Mouse (Mus musculus): ENCODE results near the gene Vmn1r189.
"Not testable (repeated sequence)": the region's sequence is repeated elsewhere in the genome, so short reads cannot be mapped to it uniquely, and the experiment has no call there.

Vmn1r189 gene

DNA sequence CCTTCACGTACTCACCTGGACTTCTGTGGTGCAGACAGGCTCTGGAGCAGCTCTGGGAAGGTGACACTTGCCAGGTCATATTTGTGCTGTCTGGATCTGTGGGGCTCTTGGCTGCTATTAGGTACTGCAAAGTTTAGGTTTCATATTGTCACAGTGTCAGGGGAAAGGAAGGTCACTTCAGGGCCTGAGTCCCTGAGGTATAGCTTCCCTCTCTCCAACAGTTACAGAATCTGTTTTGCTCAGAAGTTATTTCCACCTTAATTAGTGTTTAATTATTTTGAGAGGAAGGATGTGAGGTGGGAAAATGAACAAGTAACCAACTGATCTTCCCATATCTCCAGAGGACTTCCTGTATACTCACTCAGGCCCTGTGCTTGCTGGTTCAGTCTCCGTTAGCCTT, at the start of gene Vmn1r189:
TSS of gene Vmn1r189 (minus strand) at position 101 of the 400 bp plus-strand sequence.
- DNase-seq (ENCODE audit: low spot score in 2 of 2), result not testable (repeated sequence)

DNA sequence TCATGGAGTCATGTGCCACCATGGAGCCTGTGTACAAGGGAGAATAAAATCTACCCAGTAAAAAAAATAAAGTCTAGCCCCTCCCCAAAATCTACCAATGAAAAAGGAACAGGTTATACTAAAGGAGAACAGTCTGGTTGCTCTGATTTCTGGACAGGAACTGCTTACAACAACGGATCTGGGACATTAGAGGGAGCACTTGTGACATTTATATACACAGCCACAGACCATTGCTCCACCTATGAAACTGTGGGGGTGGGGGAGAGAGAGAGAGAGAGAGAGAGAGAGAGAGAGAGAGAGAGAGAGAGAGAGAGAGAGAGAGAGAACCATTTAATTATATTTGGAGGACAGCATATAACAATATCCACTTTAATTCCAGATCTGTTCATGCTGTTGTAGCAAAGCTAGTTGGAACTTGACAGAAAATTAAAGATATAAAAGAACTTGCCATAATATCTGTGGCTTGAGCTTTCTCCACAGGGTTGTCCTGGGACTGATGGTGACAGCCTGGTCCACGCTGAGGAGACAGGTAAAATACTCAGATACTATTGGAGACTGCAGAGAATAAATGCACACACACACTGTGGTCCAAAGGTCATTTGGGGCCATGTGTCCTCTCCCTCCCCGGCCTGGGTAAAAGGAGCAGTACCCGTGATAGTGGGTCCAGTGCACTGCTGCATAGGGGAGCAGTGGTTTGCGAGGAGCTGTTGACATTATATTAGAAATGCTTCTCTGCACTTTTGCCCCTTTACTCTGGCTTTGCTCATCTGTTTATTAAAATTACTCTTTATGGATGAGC, 31.1 kb upstream of the Vmn1r189 start:
- DNase-seq (ENCODE audit: low spot score in 2 of 2), result not testable (repeated sequence)

DNA sequence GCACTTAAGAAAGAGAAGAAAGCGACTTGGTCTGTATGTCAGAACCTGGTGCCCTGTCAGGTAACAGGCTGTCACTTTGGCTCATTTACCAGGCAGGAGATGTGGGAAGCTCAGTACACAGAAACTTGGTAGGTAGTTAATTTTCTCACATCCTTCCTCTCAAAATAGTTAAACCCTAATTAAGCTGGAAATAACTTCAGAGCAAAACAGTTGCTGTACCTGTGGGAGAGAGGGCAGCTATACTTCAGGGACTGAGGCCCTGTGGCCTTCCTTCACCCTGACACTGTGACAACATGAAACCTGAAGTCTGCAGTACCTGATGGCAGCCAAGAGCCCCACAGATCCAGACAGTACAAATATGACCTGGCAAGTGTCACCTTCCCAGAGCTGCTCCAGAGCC, 21.5 kb downstream of the Vmn1r189 start, which contains the start of gene Vmn1r188:
TSS of gene Vmn1r188 (plus strand) at position 301 of the 400 bp plus-strand sequence.
- not testable (repeated sequence) for DNase-seq (ENCODE audit: low spot score in 2 of 2)

DNA sequence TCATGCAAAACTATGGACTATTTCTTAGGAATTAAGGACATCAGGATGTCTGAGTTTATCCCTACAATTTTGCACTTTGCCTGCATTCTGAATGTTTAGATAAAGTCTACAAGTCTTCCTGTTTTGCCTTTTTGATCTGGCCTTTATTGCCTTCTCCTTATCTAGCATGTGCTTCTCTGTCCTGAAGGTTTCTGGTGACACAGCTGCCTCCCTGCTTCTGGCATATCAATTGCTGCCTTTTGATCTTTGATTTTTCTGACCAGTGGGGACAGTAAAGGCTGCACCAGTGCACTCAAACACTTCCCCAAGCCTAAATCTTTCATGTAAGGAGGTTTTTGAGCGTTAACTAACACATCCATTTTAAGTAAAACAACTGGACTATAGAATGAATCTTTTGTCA, 42.2 kb downstream of the Vmn1r189 start:
- DNase-seq (ENCODE audit: low spot score in 2 of 2), result no peak

DNA sequence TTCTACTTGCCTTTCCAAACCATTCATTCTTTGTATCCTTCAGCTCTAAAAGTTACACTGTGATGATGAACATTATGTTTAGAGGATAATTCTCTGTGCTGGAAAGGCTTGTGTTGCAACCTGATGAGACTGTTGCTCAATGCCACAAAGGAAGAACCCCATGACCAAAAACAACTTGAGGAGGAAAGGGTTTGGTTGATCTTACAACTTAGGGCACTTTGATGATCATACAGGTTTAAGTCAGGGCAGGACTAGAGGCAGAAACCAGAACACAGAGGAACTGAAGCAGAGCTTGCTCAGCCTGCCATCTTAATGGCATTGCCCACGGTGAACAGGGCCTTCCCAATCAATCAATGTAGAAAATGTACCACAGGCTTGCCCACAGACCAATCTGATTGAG, 44.2 kb downstream of the Vmn1r189 start:
- no peak for DNase-seq (ENCODE audit: low spot score in 2 of 2)

DNA sequence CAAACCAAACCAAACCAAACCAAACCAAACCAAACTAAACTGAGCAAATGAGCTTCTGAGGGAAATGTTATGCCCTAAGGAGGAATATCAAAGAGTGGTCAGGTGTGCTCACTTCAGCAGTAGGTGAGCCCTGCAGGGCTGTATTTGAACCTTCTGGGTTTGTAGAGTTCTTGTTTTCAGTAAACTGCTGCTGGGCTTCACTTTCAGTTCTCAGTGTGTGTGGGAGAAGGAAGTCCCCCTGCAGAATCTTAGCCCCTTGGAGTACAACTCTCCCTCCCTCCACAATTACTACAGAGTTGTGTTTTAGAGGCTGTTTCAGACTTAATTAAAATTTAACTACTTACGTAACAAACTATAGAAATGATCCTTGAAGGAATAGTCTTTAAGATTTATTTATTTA, 51.9 kb downstream of the Vmn1r189 start:
- DNase-seq (ENCODE audit: low spot score in 2 of 2), result no peak

DNA sequence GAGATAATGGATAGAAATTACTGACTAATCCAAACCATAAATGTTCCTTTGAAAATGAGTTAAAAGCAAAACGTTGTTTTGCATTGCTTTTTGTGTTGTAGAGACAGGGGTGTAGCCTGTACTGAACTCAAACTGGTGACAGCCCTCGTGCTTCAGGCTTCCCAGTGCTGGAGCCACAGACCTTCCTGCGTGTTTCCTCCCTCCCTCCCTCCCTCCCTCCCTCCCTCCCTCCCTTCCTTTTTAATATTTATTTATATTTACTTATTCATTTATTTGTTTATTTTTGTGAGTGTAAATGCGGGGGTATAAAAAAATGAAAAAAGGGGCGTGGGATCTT, 54.1 kb downstream of the Vmn1r189 start:
- no peak for DNase-seq (ENCODE audit: low spot score in 2 of 2)

DNA sequence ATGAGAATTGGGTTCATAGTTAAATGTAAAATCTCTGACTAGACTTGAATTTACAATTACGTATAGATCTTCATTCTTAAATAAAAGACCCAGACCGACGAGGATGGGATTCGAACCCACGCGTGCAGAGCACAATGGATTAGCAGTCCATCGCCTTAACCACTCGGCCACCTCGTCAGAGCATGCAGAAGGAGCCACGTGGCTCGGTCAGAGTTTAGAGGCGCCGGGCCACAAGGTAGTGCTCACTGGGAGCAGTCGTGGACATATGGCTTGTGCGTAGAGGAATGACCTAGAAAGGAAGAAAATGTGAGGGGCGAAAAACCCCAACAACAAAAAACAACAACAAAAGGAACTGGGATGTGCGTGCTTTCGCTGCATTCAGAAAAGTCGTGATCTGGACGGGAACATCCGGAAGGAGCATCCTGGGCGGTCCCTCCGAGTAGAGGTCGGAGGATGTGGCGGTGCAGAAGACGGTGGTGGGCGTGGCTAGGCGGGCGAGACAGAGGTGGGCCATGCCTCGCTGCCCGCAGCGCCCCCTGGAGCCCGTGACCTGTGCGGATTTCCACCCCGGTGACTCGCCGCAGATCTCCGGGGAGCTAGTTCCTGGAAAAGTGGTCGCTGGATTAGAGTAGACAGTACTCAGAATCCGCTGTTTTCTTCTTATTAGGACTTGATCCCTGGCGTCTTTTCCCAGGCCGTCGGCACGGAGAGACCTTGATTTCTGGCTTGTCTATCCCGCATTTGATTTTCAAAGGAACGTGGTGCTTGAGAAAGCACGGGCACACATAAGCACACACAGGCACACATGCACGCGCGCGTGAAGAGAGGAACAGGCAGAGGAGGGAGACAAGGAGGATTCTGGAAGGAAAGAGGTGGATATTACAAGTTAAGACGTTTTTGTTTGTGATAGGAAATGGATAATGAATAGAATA, 54.8 kb downstream of the Vmn1r189 start:
- DNase-seq (ENCODE audit: low spot score in 2 of 2), result peak; percentile 91 to 92

All from right cerebral cortex, postnatal 10 days (tissue).